Mouse (Mus musculus) cerebellum, postnatal 25 days (tissue): ENCODE data around the gene Arhgef40.
"Not testable (repeated sequence)": the region's sequence is repeated elsewhere in the genome, so short reads cannot be mapped to it uniquely, and the experiment has no call there.

Experiments
- DNase-seq, 2 experiments: peaks; one replicate each; pipeline ENCODE4 v3.0.0; 2021; ENCODE audit warnings: mixed read lengths in 2 of 2

Arhgef40 gene

DNA sequence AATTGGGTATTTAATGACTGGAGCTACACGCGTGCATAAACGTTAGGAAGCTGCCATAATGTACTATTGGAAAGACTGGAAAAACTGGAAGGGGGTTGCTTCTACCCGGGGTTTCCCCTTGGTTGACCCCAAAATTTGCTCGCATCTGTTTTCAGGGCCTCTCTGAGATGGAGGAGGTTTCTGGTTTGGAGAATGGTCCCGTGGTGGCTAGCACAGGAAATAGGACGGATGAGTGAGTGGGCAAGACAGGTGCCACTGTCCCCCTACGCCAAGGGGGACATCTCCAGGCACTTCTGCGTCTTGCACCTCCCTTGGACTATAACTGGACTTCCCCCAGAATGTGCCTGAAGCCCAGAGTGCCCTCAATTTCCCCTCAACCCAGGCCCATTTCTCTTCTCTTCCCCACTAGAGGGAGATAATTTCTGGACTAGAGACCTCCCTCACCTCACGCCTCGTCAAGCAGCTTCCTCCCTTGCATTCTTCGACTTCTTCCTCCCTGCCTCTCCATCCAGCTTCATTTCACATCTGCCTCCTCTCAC lies 34.6 kb downstream of the Arhgef40 start:
- DNase-seq, result no peak

DNA sequence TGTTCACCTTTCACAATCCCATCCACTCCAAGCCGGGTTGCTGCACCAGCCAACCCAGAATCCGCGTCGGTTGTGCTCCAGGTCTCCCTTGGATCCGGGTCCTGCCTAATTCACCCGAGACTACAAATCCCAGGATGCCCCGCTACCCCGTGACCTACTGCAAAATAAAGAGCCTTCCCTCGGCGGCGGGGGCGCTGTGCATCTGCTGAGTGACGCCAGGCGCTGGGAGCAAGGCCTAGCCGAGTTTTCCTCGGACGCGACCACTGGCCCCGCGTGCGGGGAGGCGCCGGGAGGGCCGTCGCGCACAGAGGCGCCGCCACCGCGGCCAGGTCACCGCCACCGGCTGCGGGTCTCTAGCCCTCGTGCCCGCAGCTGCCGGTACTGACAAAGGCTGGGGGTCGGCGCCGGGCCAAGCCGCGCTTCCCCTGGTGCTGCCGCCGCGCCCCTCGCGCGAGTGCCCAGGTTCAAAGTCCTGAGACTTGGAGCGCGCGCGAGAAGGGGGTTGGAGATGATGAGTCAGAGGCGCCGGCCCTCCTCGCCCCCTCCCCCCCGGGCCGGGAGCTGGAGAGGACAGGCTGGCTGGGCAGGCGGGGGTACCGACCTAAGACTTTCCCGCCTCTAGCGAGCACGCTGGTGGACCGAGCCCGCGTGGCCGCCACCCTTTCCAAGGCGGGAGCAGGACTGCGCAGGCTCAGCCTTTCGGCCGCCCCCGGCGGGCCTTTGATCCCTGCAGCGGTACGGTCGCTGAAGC lies 35.2 kb downstream of the Arhgef40 start:
- peak; percentile 99 for DNase-seq

DNA sequence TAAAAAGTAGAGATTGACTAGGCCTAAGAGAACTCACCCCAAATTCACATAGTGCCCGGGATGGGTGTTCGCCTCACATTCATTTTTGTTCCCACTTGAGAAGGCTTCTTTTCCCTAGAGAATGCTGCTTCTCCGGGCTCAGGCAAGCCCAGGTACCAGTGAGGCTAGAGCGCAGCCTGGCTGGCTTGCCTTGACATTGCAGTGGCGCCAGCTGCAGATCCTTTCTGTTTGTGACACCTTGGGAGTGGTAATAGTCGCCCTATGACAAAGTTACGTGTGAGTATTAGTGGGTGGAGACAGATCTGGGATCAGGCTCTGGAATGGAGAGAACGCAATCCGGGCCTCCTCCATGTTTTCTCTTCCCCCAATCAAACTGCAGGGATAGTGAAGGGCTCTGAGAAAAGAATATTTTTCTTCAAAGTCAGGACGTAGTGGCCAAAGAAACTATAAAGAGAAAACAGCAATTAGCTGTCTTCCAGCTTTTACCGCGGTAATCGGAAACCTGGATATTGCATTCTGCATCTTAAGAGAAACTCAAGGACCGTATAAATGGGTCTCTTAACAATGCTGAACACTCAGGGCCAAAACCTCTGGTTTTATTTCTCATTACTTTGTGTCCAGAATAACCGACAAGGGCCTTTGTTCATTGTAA lies 36.1 kb downstream of the Arhgef40 start, which contains the start of gene Zfp219:
TSS of gene Zfp219 (minus strand) at position 248 of the 652 bp plus-strand sequence.
- DNase-seq, result peak in 1 of 2 experiments; percentile 73

DNA sequence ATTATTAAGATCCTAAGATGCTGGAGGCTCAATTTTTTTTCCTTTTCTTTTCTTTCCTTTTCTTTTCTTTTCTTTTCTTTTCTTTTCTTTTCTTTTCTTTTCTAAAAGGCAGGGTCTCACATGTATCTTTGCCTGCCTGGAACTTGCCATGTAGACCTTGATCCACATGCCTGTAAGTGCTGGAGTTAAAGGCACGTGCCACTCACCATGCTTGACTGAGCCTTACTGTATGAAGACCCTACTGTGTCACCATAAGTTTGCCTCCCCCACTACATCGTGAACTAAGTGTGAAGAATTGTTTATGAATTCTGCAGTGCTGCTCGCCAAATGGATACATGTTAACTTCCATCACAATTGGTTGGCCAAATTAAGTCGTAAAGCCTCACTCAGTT lies 36.6 kb downstream of the Arhgef40 start:
- DNase-seq, result no peak

DNA sequence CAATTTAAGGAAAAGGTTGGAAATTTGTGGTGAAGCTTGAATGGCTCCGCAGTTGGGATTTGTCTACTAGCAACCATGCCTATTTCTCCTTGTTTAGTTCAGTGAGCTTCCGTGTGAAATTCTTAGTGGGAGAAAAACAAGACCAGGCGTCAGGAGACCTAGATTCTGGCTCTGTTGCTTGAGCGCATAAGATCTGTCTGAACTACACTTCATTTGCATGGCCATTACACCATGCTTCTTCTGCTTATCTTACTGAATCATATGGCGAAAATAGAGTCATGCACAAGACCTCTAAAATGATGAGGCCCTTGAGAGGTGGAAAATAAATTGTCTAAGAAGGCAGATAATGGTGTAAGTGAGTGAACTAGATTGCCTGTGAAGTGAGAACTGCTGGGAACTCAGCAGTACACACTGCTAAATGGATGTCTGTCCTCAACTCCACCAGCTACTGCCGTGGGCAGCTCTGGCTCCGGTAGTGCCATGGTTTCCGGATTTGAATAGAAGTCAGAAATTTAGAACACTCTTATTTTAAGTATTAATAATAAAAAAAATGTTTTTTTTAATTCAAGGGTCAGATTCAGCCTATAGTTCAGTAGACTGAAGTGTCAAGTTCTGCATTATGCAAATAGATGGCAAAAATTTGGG lies 37.2 kb downstream of the Arhgef40 start:
- DNase-seq, result no peak

DNA sequence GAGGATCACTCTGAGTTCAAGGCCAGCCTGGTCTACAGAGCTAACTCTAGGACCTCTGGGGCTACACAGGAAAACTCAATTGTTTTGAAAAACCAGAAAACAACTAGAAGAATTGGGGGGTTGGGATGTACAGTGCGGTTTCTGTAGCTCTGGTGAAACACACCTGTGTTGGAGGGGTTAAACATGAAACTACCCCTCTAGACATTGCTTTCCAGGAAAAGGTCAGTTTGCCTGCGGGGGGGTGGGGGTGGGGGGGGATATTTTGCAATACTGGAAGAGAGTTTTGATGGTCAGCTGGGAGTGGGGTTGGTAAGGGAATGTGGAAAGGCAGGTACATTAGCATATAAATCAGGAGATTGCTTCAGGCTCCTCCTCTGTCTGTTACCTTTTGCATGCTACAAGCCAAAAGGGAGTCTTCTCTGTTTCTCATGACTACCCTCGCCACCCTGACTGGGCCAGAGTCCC lies 37.8 kb downstream of the Arhgef40 start:
- DNase-seq, result no peak

DNA sequence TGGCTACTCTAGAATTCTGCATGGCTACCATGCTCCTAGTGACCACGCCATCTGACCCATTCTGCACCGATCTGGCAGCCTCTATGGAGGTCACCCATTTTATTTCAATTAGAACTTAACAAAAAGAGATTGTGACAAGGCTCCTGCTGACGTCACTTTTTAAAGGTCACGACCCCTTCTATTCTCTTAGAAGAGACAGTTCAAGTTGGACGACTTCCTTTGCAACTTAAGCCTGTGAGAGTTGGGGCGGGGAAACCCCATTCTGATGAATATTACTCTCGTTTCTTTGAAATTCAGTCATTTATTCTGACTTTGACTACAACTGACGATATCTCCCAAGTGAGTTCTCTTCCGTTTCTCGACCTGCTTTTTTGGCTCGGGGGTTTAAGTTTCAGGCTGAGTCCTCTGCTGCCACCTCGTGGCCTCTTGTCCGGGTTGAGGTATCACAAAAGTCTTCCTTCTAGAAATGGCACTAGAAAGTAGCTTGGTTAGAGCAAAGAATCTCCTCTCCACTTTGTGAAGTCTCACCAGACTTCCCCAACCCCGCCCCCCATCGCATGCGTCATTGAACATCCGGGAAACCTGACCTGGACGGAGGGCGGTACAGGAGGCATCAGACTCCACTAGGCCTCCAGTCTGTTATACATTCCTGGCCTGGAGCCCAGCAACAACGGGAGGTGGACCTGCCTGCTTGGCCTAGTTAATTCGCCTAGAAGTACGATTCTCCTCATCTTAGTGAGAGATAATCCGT lies 38.4 kb downstream of the Arhgef40 start:
- DNase-seq, result peak; percentile 90 to 93

DNA sequence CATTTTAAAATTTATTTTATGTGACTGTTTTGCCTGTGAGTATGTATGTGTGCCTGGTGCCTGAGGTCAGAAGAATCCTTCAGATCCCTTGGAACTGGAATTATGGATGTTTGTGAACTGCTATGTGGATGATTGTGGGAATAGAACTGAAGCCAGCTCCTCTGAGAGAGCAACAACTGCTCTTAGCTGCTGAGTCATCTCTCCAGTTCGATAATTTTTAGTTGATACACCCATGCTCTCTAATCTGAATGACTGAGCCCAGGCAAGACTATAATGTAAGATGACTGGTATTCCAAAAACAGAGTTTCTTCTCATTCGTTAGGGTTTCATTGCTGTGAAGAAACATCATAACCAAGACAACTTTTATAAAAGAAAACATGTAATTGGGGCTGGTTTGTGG lies 39.6 kb downstream of the Arhgef40 start:
- no peak for DNase-seq

DNA sequence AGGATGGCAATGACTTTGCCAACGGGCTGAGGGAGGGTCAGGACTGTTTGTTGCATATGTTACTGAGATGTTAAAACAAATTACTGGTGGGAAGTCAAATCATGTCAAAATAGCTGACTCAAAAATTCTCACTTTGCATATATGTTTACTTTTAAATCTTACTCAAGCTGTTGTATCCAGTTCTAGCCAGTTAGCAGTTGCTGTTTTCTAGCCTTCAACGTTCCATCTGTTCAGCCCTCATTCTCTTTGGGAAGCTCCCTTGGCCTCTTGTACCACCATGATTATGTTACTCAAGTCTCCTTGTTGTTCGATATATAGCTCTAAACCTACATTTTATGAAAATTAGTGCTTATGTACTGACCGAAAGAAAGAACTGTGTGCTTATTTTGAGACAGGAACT lies 41.8 kb downstream of the Arhgef40 start:
- no peak for DNase-seq

DNA sequence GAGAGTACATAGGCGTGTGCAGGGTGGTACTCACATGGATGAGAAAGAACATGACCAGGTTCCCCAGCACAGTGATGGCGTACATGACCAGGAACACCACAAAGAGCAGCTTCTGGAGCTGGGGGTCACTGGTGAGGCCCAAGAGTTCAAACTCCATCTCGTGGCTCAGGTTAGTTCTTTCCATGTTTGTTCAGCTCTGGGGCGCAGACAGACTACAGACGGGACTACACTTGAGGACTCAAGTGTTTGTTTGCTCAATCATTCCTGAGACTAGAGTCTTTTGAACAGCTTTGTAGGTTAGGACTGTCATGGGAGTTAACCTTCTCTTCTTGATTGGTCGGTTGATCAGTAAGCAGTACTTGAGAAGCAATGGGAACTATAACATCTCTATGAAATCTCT lies 51.4 kb downstream of the Arhgef40 start:
- no peak for DNase-seq

DNA sequence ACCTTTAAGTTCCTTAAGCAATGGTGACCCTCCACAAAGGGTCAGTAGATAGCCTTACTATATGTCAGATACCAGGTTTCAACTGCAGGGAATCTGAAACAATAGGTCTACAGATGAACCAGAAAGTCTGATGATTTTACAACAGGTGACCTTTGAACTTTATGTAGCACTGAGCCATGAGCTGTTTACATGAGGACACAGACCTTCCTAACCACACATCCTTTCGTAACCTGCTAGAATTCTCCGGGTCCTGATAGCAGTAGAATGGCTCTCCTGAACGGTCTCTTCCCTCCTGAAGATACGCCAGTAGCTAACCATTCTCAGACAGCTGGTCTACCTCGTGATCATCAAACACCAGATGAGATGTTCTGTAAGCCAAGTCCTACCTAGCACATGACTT lies 54.8 kb downstream of the Arhgef40 start:
- no peak for DNase-seq

DNA sequence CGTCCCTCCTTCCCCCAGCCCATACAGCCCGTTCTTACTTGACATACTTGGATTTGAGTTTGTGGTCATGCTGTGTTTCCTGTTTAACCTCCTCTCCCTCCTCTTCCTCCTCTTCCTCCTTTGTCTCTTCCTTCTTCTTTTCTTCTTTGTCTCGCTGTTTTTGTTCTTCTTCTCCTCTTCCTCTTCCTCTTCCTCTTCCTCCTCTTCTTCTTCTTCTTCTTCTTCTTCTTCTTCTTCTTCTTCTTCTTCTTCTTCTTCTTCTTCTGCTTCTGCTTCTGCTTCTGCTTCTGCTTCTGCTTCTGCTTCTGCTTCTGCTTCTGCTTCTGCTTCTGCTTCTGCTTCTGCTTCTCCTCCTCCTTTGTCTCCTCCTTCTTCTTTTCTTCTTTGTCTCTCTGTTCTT lies 57.8 kb downstream of the Arhgef40 start, which contains the start of gene Olfr221:
TSS of gene Olfr221 (minus strand) at position 101 of the 400 bp plus-strand sequence.
- DNase-seq, result not testable (repeated sequence)

DNA sequence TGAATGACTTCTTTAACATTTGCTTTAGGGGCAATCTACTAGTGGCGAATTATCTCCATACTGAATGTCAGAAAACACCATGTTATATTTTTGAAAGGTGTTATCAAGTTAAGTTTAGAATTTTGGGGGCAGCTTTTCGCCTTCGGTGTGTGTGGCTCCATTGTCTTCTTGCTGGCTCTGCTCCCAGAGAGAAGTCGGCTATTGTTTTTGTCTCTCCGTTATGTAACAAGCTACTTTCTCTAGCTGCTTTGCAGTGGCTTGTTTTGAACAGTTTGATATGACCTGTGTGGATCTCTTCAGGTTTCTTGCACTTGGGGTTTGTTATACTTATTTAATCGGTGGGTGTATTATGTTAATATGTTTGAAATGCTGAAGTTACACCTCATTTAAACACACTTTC lies 58.9 kb downstream of the Arhgef40 start:
- no peak for DNase-seq

DNA sequence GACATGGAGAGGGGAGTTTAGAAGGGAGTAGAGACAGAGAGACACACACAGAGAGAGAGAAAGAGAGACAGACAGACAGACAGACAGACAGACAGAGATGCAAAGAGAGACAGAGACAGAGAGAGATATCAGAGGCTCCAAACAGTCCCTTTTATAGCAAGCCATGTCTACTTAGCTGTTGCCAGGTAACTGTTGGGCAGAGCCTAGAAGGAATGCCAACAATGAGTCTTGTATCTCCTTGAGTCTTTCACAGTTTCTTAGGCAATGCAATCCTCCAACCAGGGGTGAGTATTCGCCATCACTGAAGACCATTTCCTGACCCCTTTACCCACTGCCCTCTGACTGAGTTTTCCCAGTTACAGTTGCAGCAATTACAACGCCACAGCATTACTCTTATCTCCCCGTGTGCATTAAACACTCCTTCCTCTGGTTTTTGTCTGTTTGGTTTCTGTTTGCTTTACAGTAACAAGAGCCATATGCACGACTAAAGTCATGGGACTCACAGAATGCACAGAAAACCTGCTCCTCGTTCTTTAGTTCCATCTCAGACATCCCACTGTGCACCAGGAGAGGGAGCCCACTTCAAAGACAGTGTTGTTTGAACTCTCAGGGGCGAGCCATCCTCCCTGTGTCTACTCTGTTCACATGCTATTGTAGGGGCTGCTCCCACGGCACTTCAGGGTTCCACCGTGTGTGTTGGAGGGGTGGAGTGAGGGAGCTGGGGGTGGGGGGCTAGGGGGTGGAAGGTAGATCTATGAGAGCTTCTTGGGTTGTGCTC lies 60.6 kb downstream of the Arhgef40 start:
- peak; percentile 58 to 76 for DNase-seq

DNA sequence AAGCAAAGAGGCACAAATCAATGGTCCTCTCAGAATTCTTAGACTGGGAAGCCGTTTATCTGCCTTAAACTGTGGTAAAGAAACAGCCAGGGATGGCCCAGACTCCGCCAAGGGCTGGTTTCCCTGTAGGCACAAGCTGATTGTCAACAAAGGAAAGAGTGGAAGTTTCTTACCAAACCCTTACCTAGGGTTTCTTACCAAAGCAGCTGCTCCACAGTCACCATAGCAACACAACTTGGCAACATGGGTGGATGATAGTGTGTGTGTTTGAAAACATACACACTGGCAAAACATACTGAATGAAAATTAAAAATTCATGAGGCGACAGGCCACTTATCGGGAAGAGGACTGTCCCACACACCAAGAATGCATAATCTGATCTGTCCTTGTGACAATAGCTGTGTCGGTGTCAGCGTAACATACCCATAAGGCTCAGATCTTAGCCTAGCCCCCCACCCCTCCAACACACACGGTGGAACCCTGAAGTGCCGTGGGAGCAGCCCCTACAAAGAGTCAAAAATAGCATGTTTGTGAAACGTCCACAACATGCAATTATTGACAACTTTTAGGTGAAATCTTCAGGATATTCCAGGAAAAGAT lies 61.5 kb downstream of the Arhgef40 start:
- DNase-seq, result no peak

DNA sequence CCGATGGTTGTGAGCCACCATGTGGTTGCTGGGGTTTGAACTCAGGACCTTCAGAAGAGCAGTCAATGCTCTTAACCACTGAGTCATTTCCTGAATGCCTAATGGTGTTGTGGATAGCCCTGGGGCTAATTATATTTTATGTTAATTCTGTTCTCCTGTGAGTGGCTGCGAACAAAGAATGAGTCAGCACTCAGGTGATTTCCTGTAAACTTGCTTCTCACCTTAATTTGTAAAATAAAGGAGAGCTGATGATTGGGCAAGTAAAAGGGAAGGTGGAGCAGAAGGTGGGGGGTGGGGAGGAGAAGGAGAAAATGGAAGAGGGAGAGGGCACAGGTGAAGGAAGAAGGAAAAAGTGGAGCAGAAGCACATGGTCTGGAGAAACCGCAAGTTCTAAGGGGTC lies 68.2 kb downstream of the Arhgef40 start:
- not testable (repeated sequence) for DNase-seq
